Mouse (Mus musculus): ENCODE measurements around the gene Thap4.
"Not testable (repeated sequence)": the region's sequence is repeated elsewhere in the genome, so short reads cannot be mapped to it uniquely, and the experiment has no call there.

Gene Thap4

GRCm38 (mm10) chr1:93754573-93755290, at the start of gene Thap4:
Gene Thap4, minus strand, starts transcription at chr1:93754864.
- CTCF ChIA-PET, result no interaction called here

- CTCF ChIA-PET, result interaction anchor here (0.6 kb wide), 1 partner anchor 50 kb away, joined by 4 read pairs; no protein-coding TSS in a partner anchor
These were observed 49.2 kb upstream of the Thap4 start, which contains the start of gene Ing5 for GRCm38 (mm10) chr1:93803556-93804507. Gene Ing5, plus strand, starts transcription at chr1:93803965.

- CTCF ChIA-PET, result no interaction called here
These were observed 48.1 kb upstream of the Thap4 start for GRCm38 (mm10) chr1:93802771-93803170.

- CTCF ChIA-PET, result no interaction called here
These were observed 47.1 kb upstream of the Thap4 start, which contains the start of gene Dtymk for GRCm38 (mm10) chr1:93801741-93802238. Gene Dtymk, minus strand, starts transcription at chr1:93801934.

DNA sequence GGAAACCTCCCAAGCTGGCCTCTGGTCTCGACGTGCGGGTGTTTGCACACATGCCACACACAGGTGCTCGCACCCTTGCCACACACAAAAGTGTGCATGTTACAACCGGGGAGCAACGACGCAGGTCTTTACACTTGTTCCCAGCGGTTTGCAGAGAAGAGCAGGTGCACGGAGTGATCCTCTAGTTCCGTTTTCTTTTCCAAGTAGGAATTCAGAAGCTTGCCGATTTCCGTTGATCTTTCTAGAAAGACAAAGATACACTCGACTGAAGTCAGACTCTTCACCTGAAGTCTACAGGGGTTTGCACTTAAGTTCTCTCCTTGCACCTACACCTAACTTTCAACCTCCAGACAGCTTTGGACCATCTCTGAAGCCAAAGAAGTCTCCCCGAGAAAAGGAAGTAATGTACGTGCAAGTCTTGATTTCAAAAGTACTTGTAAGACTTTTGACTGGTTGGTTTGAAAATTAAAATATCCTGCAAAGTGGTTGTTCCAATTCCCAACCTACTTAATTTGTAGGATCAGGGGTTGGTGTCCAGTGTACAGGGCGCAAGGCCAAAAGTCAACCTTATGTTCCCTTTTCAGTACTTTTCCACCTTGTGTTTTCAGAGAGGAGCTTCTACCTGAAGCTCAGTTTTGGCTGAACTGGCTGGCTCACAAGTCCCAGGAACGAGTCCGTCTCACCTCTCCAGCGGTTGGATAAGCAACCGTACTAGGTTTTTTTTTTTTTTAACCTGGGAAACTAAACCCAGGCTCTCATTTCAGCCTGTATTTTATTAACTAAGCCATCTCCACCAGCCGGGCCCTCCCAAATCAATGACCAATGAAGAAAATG, 46.2 kb upstream of the Thap4 start:
- CTCF ChIA-PET, result no interaction called here

- CTCF ChIA-PET, result no interaction called here
These were observed 41.2 kb upstream of the Thap4 start for GRCm38 (mm10) chr1:93795886-93796285.

- CTCF ChIA-PET, result no interaction called here
These were observed 39.9 kb upstream of the Thap4 start for GRCm38 (mm10) chr1:93794526-93794925.

DNA sequence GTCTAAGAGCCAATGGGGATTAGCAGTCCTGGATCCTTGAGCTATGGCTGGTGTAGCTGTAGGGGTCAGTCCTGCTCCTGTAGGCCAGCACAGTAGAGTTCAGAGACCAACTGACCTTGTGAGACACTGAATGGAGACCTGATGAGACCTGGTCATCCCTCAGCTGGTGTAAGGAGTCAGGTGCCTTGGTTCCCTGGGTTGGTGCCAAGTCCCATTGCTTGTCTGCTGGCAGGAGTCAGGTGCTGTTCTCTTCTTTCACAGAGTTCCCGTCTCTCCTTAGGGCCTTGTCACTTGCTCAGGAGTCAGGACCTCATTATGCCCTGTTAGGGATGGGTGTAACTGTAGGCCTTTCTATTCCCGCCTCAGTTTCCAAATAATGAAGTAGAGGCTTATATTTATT, 32.2 kb upstream of the Thap4 start:
- CTCF ChIA-PET, result no interaction called here

DNA sequence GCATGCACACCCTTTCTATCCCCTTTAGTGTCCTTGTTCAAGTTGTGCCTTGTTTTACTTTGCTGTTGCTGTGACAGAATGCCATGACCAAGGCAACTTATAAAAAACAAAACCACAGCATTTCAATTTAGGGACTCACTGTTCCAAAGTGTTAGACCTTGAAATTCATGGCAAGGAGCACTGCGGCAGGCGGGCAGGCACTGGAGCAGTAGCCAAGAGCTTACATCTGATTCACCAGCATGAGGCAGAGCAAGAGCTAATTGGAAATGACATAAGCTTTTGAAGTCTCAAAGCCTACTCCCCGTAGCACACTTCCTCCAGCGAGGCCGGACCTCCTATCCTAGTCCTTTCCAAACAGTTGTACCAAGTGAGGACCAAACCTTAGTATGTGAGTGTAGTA, 22.0 kb upstream of the Thap4 start:
- CTCF ChIA-PET, result no interaction called here

DNA sequence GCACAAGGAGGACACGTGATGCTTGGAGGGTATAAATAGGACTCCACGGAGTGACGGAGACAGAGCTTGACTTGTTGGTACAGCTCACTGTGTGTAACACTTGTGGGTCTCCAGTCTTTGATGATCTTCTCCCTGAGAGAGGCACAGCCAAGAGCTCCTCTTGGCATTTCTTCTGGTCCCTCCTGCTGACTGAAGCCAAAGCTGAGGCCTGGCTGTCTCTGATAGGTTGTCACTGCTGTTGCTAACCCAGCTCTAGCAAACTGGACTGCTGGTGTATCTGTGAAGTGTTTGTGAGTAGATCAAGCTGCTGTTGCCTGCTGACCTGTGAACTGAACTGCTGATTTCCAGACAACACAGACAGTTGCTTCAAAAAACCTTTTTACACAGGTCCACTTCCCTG, 15.2 kb upstream of the Thap4 start:
- CTCF ChIA-PET, result interaction anchor here (0.5 kb wide), 1 partner anchor 1331 kb away, joined by 3 read pairs; no protein-coding TSS in a partner anchor

DNA sequence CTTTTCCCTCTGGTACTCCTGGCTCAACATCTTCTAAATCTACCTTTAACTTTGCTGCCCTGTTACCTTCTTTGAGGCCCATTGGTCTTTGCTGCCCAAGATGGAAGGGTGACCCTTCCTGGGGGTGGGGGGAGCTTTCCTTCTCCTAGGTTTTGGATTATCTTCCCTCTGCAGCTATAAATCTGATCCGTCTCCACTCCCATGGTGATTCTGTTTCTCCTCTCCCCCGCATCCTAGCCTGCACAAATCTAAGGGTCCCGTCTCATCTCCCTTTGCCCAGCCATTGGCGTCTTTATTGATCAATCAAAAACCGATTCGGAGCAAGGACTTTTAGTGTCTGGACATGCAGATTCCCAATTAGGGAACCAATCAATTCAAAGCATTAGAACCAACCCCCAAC, 12.9 kb upstream of the Thap4 start:
- CTCF ChIA-PET, result no interaction called here

GRCm38 (mm10) chr1:93764871-93765591, 10.4 kb upstream of the Thap4 start:
- CTCF ChIA-PET, result no interaction called here

DNA sequence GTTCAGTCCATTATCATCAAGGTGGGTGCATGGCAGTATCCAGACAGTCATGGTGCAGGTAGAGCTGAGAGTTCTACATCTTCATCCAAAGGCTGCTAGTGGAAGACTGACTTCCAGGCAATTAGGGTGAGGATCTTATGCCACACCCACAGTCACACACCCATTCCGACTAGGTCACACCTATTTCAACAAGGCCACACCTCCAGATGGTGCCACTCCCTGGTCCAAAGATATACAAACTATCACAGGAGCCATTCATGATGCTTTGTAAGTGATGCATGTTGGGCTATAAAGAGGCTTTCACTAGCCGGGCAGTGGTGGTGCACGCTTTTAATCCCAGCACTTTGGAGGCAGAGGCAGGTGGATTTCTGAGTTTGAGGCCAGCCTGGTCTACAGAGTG, 8.9 kb upstream of the Thap4 start:
- CTCF ChIA-PET, result not testable (repeated sequence)

DNA sequence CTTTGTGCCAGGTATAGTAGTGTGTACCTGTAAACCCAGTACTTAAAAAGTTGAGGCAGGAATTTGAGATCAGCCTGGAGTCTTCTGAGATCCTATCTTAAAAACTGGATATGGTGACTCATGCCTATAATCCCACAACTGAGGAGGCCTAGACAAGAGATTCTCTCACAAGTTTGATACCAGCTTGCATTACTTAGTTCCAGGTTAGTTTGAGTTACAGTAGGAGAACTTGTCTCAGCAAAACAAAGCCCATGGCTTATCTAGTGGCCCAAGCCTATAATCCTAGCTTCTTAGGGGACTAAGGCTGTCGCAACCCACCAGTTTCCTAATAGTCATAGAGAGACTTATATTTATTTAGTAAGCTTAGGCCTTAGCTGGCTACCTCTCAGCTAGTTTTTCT, 5.4 kb upstream of the Thap4 start:
- CTCF ChIA-PET, result interaction anchor here (0.6 kb wide), 1 partner anchor 57 kb away, joined by 5 read pairs; no protein-coding TSS in a partner anchor

- CTCF ChIA-PET, result no interaction called here
These were observed 1.5 kb upstream of the Thap4 start for GRCm38 (mm10) chr1:93756154-93756553.

DNA sequence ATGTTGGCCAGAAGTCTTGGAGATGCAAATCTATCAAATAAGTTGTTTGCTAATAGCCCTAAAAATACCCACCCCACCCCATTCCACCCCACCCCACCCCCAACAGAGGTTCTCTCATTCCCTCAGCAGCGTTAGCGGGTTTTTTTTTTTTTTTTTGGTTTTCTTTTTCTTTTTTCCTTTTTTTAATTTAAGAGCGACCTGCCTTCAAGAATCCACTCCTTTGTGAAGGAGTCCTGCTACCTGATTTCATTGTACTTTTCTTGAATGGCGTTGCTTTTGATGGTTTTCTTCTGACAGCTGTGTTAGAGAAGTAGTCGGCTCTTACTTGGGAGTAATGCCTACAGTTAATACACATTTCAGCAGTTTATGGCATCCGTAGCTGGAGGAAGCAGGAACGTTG, 954 bp upstream of the Thap4 start:
- CTCF ChIA-PET, result no interaction called here

DNA sequence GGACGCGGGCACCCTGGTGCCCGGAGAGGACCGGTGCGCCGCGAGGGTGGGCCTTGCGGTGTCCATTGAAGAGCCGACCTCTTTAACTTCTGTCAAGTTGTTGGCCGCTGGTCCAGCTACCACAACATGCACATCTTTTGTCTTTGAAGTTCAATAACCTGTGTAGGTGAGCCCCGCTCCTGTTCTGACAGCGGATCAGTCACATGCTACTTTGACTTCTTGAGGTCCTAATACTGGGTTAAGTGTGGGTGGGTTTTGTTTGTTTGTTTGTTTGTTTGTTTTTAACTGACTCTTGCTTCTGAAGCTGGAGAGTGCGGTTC, 587 bp upstream of the Thap4 start:
- CTCF ChIA-PET, result no interaction called here

DNA sequence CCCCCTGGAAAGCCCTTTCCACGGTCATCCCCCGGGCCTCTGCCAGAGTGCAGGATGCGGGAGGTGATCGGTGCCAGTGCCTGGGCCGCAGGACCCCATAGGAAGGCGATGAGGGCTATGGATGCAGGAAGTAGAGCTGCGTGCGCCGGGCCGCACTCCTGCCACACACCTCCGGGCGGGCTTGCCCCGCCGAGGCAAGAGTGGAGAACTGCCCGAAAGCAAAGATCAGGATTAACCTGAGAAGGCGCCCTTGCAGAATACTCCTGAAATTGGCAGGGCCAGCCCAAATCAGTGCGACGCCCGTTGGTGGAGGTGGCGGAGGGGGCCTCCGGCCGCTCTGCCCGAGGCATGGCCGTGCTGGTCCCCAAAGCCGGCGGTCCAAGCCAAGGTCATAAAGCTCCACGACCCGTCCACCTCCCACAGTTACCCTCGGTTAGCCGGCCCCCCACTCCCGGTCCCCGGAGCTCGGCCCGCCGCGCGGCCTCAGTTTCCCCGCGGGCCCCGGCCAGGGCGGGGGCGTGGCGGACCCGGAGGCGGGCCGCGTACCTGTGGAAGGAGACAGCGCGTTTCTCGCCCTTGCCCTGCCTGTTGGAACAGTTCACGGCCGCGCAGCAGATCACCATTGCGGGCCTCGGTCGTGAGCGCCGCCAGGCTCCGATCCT, 622 bp downstream of the Thap4 start:
- CTCF ChIA-PET, result interaction anchor here (1.0 kb wide), 1 partner anchor 50 kb away, joined by 4 read pairs; the partner anchor contains the start of gene Ing5

DNA sequence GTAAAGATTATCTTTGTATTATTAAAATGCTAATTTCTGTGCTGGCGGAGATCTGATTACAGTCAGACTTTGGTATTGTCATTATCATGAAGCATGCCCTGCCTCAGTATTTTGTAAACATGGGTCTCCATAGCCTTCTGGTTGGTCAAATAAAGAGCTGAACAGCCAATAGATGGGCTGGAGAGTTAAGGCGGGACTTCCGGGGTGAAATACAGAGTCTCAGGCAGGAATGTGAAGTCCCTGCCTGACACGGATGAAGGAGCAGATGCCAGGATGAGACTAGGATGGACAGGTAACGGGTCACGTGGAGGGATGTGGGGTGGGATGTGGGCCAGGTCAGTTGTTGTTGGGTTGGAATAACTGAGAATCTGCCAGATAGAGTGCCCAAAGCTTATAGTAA, 3.4 kb downstream of the Thap4 start, which contains the start of gene Atg4b:
Atg4b (plus strand) TSS at position 211 of the 400 bp plus-strand sequence.
- CTCF ChIA-PET, result no interaction called here

DNA sequence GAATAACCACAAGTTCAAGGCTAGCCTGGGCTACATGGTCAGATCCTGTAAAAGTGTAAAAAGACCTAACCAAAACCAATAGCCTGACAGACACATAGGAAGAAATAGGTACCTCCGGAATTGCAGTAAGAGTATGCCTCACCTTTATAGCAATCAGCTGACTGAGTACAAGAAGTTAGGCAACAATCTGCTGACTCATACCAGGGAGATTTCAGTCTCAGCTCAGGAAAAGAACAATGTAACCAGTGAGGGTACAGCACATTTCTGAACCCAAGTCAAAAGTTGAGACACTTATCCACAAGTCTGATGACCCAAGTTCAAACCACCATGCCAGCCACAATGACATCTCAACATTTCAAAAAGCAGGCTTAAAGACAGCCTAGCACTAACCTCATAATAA, 6.1 kb downstream of the Thap4 start:
- CTCF ChIA-PET, result no interaction called here

DNA sequence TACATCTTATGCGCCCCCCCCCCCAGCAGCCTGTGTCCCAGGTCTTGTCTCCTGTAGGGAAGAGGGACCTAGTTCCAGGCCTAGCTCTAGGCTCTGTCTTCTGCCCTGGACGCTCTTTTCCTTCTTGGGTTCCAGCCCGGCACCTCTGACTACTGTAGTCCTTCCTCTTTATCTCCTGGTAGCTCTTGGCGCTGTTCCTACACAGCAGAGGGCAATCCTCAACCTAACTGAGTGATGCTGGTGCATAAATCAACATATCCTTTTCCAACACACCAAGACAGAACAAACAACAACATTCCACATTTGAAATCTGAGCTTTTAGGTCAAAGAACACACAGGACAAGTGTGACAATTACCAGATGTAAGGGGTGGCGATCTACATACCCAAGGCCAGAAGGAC, 8.5 kb downstream of the Thap4 start:
- CTCF ChIA-PET, result no interaction called here
